Mouse (Mus musculus) cerebellum, adult 9-10 months (tissue): ENCODE results near the gene Dll3.
"Not testable (repeated sequence)": the region's sequence is repeated elsewhere in the genome, so short reads cannot be mapped to it uniquely, and the experiment has no call there.

Experiments used
- DNase-seq: peaks from one replicate; pipeline ENCODE4 v3.0.0; 2022

Dll3 gene

DNA sequence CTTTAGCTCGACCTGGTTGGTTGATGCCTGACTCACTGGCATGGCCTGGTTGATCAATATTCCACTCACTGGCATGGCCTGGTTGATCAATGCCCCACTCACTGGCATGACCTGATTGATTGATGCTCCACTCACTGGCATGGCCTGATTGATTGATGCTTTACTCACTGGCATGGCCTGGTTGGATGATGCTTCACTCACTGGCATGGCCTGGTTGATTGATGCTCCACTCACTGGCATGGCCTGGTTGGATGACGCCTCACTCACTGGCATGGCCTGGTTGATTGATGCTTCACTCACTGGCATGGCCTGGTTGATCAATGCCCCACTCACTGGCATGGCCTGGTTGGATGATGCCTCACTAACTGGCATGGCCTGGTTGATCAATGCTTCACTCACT lies 58.1 kb downstream of the Dll3 start:
- not testable (repeated sequence) for DNase-seq
